Mouse (Mus musculus): ENCODE results near the gene Kdelr2. TPM values are rescaled to one million over a fixed set of nuclear protein-coding genes. Genes with fewer than 3 reads are reported as not detected.

Gene Kdelr2
- polyA plus RNA-seq (2012; rRNA removed): 76.2 and 136 TPM in 2 replicates

GRCm38 (mm10) chr5:143403221-143404147 lies at the start of gene Kdelr2:
TSS of gene Kdelr2 (plus strand) at chr5:143403838.

GRCm38 (mm10) chr5:143356686-143357388 lies 46.8 kb upstream of the Kdelr2 start, which contains the start of gene Grid2ip:
TSS of gene Grid2ip (plus strand) at chr5:143357338.

DNA sequence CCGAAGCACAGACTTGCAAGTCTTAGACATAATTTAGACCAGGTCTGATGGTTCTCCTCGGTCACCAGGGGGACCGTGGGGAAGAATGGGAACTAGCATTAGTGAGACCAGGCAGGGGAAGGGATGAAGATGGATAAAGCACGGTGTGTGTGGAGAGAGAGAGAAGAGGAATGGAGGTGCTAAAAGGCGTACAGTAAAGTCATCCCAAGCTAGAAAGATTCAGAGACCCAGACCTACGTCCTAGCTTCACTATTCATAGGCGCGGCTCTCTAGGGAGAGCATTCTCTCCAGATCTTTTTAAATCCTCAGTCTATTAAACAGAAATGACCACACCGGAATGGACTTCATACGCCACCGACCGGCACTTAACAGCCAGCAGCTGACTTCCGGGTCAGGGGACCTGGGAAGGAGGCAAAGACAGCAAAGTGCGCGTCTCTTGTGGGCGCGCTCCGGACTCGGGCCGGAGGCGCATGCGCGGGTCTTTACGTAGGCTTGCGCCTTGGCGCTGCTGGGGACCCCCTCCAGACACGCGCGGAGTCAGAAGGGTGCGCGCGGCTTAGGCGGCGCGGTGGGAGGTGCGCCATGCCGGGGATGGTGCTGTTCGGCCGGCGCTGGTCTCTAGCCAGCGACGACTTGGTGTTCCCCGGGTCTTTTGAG lies 60.6 kb downstream of the Kdelr2 start, which contains the start of gene Daglb:
Gene Daglb (plus strand): TSS at position 485 of the 657 bp plus-strand sequence.

Other genes with a start within 250 kb of the Kdelr2 start
- 0.78 and 1.2 TPM in 2 replicates for gene Rbak, start 223.1 kb upstream of the Kdelr2 start, polyA plus RNA-seq (2012; rRNA removed)
- not detected in 2 replicates for gene Spdye4b, start 222.8 kb upstream of the Kdelr2 start, polyA plus RNA-seq (2012; rRNA removed)
- not detected in 2 replicates for gene Spdye4a, start 176.9 kb upstream of the Kdelr2 start, polyA plus RNA-seq (2012; rRNA removed)
- 1.9 and 2.4 TPM in 2 replicates for gene Zfp12, start 168.7 kb upstream of the Kdelr2 start, polyA plus RNA-seq (2012; rRNA removed)
- gene Zfp316, start 133.8 kb upstream of the Kdelr2 start, polyA plus RNA-seq (2012; rRNA removed): 3.2 and 4.9 TPM in 2 replicates
- 0.22 and 0.50 TPM in 2 replicates for gene Zfp853, start 110.2 kb upstream of the Kdelr2 start, polyA plus RNA-seq (2012; rRNA removed)
- 15.8 and 22.0 TPM in 2 replicates for gene E130309D02Rik, start 88.5 kb upstream of the Kdelr2 start, polyA plus RNA-seq (2012; rRNA removed)
- 33.6 and 42.8 TPM in 2 replicates for gene Zdhhc4, start 74.6 kb upstream of the Kdelr2 start, polyA plus RNA-seq (2012; rRNA removed)
- gene Grid2ip, start 46.5 kb upstream of the Kdelr2 start, polyA plus RNA-seq (2012; rRNA removed): 0.61 and 0.87 TPM in 2 replicates
- gene Daglb, start 60.7 kb downstream of the Kdelr2 start, polyA plus RNA-seq (2012; rRNA removed): 4.8 and 5.2 TPM in 2 replicates
- 36.8 and 53.5 TPM in 2 replicates for gene Rac1, start 124.2 kb downstream of the Kdelr2 start, polyA plus RNA-seq (2012; rRNA removed)
- 10.3 and 10.6 TPM in 2 replicates for gene Cyth3, start 218.6 kb downstream of the Kdelr2 start, polyA plus RNA-seq (2012; rRNA removed)

Measured in stomach, adult 2 months (tissue).